Mouse (Mus musculus) liver, embryonic 16.5 days (tissue): Measurements from ENCODE around the gene Rps6ka2. TPM values are rescaled to one million over a fixed set of nuclear protein-coding genes. Genes with fewer than 3 reads are reported as not detected.
"Not testable (repeated sequence)": the region's sequence is repeated elsewhere in the genome, so short reads cannot be mapped to it uniquely, and the experiment has no call there.

Experiments used
- ATAC-seq: fragments of 200-750 bp; cut with Nextera tagmentation; 2 replicates; pipeline ENCODE4 v1.8.0; 2017; ENCODE audit warnings: low read depth, mild to moderate bottlenecking, moderate number of reproducible peaks, moderate library complexity
- H3K27ac ChIP-seq: fragments of 300-500 bp; sonication (generic); 2 replicates; pipeline ENCODE4 v1.5.1; 2014; ENCODE audit warnings: mild to moderate bottlenecking, low read length
- H3K27me3 ChIP-seq: fragments of 300-500 bp; sonication (generic); 2 replicates; pipeline ENCODE4 v1.6.1; 2014; ENCODE audit warnings: low read depth, low read length, mixed read lengths; ENCODE audit not compliant: control insufficient read depth, insufficient read depth
- H3K36me3 ChIP-seq: fragments of 300-500 bp; sonication (generic); 2 replicates; pipeline ENCODE4 v1.6.1; 2014; ENCODE audit warnings: mild to moderate bottlenecking; ENCODE audit not compliant: control insufficient read depth, insufficient read depth
- H3K4me1 ChIP-seq: fragments of 300-500 bp; sonication (generic); 2 replicates; pipeline ENCODE4 v1.6.1; 2014; ENCODE audit warnings: low read depth, low read length, mixed read lengths; ENCODE audit not compliant: control insufficient read depth
- H3K4me2 ChIP-seq: fragments of 300-500 bp; sonication (generic); 2 replicates; pipeline ENCODE4 v1.6.1; 2014; ENCODE audit warnings: low read depth, low read length, mixed read lengths
- H3K4me3 ChIP-seq: fragments of 300-500 bp; sonication (generic); 2 replicates; pipeline ENCODE4 v1.5.1; 2014; ENCODE audit warnings: low read depth, mild to moderate bottlenecking, low read length
- H3K9ac ChIP-seq: fragments of 300-500 bp; sonication (generic); 2 replicates; pipeline ENCODE4 v1.6.1; 2014; ENCODE audit warnings: low read depth, low read length
- H3K9me3 ChIP-seq: fragments of 300-500 bp; sonication (generic); replicated peaks from 2 replicates; pipeline ENCODE4 v1.6.1; 2016; ENCODE audit warnings: low read length; ENCODE audit not compliant: control insufficient read depth
- WGBS: fragments of 180-500 bp; shearing (Covaris S2); extraction: QIAGEN DNeasy Blood & Tissue Kit; methylation state at CpG from one replicate; pipeline ENCODE4 v1.1.7; 2014; ENCODE audit not compliant: insufficient replicate concordance; 5-methylcytosine and 5-hydroxymethylcytosine counted together
- polyA plus RNA-seq: library from polyadenylated mRNA; unstranded; fragments of >200 nt; fragmentation: Nextera tagmentation; extraction: Ambion mirVana; gene quantifications from 2 replicates; pipeline ENCODE4 v1.2.1, GENCODE M21; 2015

Rps6ka2 gene
- polyA plus RNA-seq, 1 experiment from 2014 or later, result 1.6 TPM

GRCm38 (mm10) chr17:7326415-7326814 lies 156.5 kb downstream of the Rps6ka2 start:
- H3K27ac ChIP-seq, H3K27me3 ChIP-seq, ATAC-seq, H3K4me1 ChIP-seq, H3K9me3 ChIP-seq, H3K4me2 ChIP-seq, H3K4me3 ChIP-seq, H3K9ac ChIP-seq, H3K36me3 ChIP-seq: not testable (repeated sequence)
- 20% methylated on average over 3 of the region's 8 CpGs for WGBS

DNA sequence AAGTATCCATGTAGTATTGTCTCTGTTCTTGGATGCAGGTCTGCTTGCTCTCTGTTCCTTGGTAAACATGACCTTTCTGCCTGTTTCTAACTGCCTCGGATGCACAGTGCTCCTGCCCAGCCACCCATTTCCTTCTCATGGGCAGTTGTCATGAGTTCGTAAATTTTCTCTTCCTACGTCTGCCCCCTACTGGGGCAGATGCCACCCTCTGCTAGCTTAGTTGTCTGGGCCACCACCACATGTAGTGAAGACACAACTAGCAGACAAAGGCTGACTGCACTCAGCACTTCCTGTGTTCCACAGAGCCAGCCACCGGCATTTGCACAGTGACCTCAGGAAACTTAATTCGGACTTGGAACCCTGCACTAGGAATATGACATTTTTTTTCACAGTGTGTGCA lies 162.8 kb downstream of the Rps6ka2 start:
- H3K9ac ChIP-seq, H3K27ac ChIP-seq: not testable (repeated sequence)
- 51% methylated on average over 3 of the region's 5 CpGs for WGBS

DNA sequence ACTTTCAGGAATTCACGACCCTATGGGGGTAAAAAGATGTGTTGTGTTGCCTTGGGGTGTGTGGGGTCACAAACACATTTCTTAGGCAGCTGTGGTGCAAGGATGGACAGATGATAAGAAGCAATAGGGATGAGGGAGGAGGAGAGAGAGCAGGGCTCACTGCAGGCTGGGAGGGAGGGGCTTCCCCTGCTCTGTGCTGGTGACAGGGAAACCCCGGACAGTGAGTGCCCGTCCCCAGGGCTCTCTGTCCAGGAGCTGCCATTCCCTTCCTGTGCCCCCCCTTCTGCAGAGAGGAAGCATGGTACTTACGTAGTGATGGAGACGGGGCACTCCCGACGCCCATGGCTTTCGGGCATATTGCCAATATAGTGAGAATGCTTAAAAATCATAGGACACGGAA lies 167.5 kb downstream of the Rps6ka2 start:
- not testable (repeated sequence) for H3K4me1 ChIP-seq, H3K27ac ChIP-seq, H3K27me3 ChIP-seq, H3K9ac ChIP-seq, H3K9me3 ChIP-seq, ATAC-seq, H3K36me3 ChIP-seq, H3K4me3 ChIP-seq, H3K4me2 ChIP-seq
- 61% methylated on average over 7 of the region's 9 CpGs for WGBS

More for the DNA sequence above, 162.8 kb downstream of the Rps6ka2 start:
- not testable (repeated sequence) for H3K36me3 ChIP-seq, H3K9me3 ChIP-seq, H3K4me3 ChIP-seq, H3K27me3 ChIP-seq, H3K4me1 ChIP-seq, H3K4me2 ChIP-seq, ATAC-seq

GRCm38 (mm10) chr17:7348765-7349164 lies 178.8 kb downstream of the Rps6ka2 start:
- WGBS, result 55% methylated on average over 2 of the region's 3 CpGs
- H3K27me3 ChIP-seq, H3K9me3 ChIP-seq, H3K4me3 ChIP-seq, H3K4me2 ChIP-seq, H3K9ac ChIP-seq, ATAC-seq, H3K27ac ChIP-seq, H3K36me3 ChIP-seq, H3K4me1 ChIP-seq: not testable (repeated sequence)

- H3K4me1 ChIP-seq, ATAC-seq, H3K36me3 ChIP-seq, H3K27me3 ChIP-seq, H3K9me3 ChIP-seq, H3K4me3 ChIP-seq, H3K4me2 ChIP-seq, H3K9ac ChIP-seq, H3K27ac ChIP-seq: not testable (repeated sequence)
- WGBS, result no CpG with 5 or more reads among the region's 1 CpGs
These were observed 182.7 kb downstream of the Rps6ka2 start, which contains the start of gene Ttll2 for GRCm38 (mm10) chr17:7352596-7352995. Ttll2 (minus strand) TSS chr17:7352696.

Other genes starting within 250 kb of the Rps6ka2 start
- gene Rsph3b, start 221.4 kb upstream of the Rps6ka2 start, polyA plus RNA-seq, result 11.1 and 12.0 TPM in 2 replicates
- gene Tagap1, start 209.0 kb upstream of the Rps6ka2 start, polyA plus RNA-seq, result 11.0 and 12.3 TPM in 2 replicates
- gene Rnaset2b, start 199.5 kb upstream of the Rps6ka2 start, polyA plus RNA-seq, result 121 and 130 TPM in 2 replicates
- gene Gm49721, start 191.2 kb upstream of the Rps6ka2 start, polyA plus RNA-seq, result not detected in 2 replicates
- 0.12 and 0.27 TPM in 2 replicates for gene Gm1604a, start 144.5 kb upstream of the Rps6ka2 start, polyA plus RNA-seq
- not detected in 2 replicates for gene Tcp10a, start 154.5 kb downstream of the Rps6ka2 start, polyA plus RNA-seq
- gene Ttll2, start 182.6 kb downstream of the Rps6ka2 start, polyA plus RNA-seq, result 0.07 and 0.12 TPM in 2 replicates
- not detected in 2 replicates for gene Gm49630, start 201.9 kb downstream of the Rps6ka2 start, polyA plus RNA-seq
- gene Unc93a2, start 215.3 kb downstream of the Rps6ka2 start, polyA plus RNA-seq, result 0.65 and 0.74 TPM in 2 replicates